Mouse (Mus musculus): ENCODE results near the gene Htra1.

DNA sequence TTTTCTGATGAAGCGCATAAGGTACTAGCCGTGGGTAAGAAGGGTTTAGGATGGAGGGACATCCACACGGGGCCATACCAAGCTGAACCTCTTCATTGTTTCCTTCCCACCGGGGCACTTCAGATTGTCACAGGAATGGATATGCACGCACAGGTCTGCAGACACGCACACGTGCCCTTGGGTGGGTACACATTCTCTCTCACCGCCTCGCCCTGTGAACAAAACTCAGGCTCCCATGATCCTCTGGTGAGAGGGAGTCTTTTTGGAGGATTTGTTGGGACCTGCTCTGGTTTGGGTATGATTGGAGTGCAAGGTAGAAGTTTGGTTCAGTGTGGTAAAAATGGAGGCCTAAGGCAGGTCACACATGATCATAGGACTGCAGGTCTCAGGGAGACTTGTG lies 3.0 kb upstream of the Htra1 start:
- TF ChIP-seq POLR2A (IDR thresholded peaks at IDR 0.05; ENCODE audit: control insufficient read depth, low read depth, low read length) (no peak), CTCF (IDR thresholded peaks at IDR 0.05; ENCODE audit: control insufficient read depth, insufficient read depth, insufficient replicate concordance, low read depth, low read length) (no peak)
